Mouse (Mus musculus) embryonic fibroblast, embryonic 13.5 days (primary cell): Measurements from ENCODE around the gene Nuak2.

ENCODE experiments used
- CTCF ChIP-seq: IDR thresholded peaks from 2 replicates; pipeline ENCODE4 v1.5.1; 2011; ENCODE audit warnings: mild to moderate bottlenecking, control low read depth, low read length, moderate library complexity, borderline replicate concordance; ENCODE audit not compliant: insufficient read depth
- POLR2A ChIP-seq: IDR thresholded peaks from 2 replicates; pipeline ENCODE4 v1.6.1; 2011; ENCODE audit warnings: low read depth, mild to moderate bottlenecking, control low read depth, low read length, moderate library complexity

DNA sequence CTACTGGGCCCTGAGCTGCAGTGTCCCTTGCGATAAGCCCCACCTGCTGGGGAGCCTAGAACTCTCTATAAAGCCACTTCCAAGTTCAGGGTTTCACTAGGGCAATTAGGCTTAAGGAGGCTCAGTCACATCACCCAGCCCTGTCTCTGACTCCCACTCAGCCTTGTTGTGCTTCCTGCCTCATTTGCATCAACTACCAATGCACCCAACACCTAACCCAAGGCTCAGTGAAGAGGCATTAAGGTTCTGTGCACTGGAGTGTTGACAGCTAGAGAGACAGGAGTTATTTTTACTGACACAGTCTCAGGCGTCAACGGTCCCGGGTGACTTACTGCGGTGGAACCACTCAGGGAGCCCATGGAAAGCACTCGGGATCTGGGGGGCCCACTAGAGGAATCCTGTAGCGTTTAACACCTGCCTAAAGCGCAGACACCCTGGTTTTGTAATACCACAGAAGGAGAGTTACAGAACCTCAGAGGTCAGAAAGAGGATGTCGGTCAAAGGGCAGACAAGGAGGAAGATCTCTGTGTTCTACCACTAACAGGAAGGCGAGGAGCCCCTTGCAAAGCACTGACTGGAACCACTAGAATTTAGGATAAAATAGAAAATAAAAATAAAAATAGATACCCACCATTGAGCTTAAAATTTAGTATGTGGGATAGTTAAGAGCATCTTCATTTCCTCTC lies 4.6 kb upstream of the Nuak2 start:
- TF ChIP-seq POLR2A (no peak), CTCF (no peak)
